Mouse (Mus musculus) neural tube, embryonic 10.5 days (tissue): ENCODE data around the gene Slc37a1.

Experiments
- DNase-seq: peaks from one replicate; pipeline ENCODE4 v3.0.0-alpha.2; 2017; ENCODE audit warnings: low spot score; ENCODE audit errors: extremely low spot score

Gene Slc37a1

DNA sequence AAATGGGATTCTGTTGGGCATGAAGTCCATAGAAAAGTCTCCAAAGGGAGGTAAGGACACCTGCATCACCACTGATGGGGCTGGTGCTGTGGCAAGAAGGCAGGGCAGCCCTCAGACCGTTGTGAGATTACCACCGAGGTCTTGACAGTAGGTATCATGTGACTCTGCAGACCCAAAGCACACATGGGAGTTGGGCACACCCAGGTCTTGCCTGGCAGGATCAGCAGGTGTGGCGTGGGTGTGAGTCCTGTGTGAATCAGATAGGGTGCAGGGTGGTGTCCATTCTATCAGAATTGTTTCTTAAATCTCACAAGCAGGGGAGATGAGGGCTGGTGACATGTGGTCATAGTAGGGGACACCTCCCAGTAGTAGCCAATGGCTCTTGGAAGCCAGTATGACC is 30.4 kb downstream of the Slc37a1 start:
- DNase-seq, result no peak

- no peak for DNase-seq
Observed at GRCm38 (mm10) chr17:31317521-31318272, 31.1 kb downstream of the Slc37a1 start.

- DNase-seq, result no peak
Observed at GRCm38 (mm10) chr17:31318906-31319767, 32.5 kb downstream of the Slc37a1 start.

GRCm38 (mm10) chr17:31321425-31321824 is 34.8 kb downstream of the Slc37a1 start:
- DNase-seq, result no peak

DNA sequence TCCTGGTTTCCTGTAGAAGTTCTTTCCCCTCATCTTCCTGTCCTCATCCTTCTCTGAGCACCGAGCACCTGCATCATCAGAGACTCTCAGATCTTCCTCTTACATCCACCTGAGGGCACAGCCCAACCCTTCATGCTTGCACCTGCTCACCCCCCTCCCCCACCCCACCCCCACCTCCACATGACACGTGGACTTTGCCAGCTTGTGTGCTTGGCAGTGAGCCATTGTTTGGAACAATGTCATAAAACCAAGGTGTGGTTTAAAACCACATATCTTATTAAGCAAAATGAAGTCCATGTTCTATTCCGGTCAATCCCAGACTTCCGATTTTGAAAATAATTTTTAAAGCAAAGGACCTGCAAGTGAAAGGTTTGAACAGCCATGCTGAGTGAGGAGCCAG is 35.9 kb downstream of the Slc37a1 start:
- DNase-seq, result no peak

DNA sequence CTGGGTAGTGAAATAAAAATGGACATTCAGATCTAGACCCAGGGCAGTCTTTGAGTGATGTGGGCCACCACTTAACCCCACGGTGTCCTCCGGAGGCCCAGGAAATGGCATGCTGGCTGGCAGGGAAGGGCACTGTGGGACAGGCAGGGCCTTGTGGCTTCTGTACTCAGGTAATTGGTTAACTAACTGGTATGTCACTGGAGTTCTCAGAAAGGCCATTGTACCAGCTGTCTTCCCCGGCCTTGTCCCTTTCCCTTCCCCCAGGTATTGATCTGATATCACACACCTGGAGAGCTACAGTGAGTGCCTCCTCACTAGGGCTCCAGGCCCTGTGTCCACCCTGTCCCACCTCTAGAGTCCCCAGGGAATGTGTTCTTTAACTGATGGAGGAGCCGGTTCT is 36.8 kb downstream of the Slc37a1 start:
- DNase-seq, result no peak

GRCm38 (mm10) chr17:31324227-31324626 is 37.6 kb downstream of the Slc37a1 start:
- DNase-seq, result no peak

GRCm38 (mm10) chr17:31325451-31326219 is 39.0 kb downstream of the Slc37a1 start:
- peak; percentile 51 for DNase-seq

GRCm38 (mm10) chr17:31326220-31326852 is 39.7 kb downstream of the Slc37a1 start:
- DNase-seq, result no peak

- DNase-seq, result no peak
Observed at GRCm38 (mm10) chr17:31328466-31328865, 41.9 kb downstream of the Slc37a1 start.

GRCm38 (mm10) chr17:31330622-31331021 is 44.0 kb downstream of the Slc37a1 start:
- peak; percentile 60 for DNase-seq

DNA sequence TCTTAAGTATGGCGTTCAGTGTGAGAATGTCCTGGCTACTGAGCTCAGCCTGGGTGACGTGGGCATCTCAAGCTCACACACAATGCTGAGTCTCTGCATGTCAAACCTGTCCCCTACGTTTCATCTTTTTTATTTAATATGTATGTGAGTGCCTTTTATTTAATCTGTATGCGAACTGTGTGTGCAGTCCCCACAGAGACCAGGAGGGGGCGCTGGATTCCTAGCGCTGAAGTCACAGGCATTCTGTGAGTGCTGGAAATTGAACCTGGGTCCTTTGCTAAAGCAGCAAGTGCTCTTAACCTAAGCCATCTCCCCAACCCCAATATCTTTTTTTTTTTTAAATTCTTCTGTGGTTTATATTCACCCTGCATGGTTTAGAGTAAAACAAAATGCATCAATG is 44.7 kb downstream of the Slc37a1 start:
- DNase-seq, result no peak

DNA sequence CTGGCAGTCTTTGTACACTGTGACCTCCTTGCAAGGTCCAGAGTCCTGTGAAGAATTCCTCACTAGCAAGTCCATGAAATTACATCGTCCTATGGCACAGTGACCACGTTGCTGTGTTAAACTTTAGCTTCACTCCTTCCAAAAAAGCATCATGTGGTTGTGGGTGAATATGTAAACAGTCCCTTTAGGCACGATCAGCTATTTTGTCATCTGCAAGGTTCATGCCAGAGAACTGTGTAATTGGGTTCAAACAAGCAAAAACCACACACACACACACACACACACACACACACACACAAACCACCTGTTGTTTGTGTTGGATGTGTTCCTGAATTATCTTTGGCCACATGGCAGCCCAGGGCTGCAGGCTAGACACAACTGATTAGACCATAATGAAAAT is 45.3 kb downstream of the Slc37a1 start:
- no peak for DNase-seq

GRCm38 (mm10) chr17:31332333-31332732 is 45.7 kb downstream of the Slc37a1 start:
- DNase-seq, result no peak

DNA sequence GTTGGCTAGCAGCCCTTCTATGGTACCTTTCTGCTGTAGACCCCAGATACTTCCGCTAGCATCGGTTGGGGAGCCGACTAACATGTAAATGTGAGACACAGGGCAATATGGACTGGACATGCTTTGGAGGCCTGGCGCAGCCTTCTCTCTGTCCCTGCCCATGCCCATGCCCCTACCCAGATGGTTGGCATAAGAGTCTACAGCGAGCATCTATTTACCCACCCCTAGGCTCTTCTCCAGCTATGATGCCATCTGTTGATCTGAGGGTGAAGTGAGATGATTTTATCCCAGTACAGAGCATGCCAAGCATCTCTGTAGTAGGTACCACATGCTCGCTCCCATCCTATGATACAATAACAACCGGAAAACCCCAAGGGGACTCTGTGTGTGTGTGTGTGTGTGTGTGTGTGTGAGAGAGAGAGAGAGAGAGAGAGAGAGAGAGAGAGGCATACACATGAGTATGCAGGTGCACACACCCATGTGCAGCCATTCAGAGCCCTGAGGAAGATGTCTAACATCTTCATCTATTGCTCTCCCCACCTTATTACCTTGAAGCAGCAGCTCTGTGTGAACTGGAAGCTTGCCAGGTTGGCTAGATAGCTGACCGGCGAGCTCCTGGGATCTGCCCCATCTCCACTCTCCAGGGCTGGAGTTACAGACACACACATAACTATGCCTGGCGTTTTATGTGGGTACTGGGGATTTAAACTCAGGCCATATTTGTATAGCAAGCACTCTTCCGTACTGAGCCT is 48.1 kb downstream of the Slc37a1 start:
- no peak for DNase-seq

GRCm38 (mm10) chr17:31335344-31336080 is 48.9 kb downstream of the Slc37a1 start:
- DNase-seq, result no peak

DNA sequence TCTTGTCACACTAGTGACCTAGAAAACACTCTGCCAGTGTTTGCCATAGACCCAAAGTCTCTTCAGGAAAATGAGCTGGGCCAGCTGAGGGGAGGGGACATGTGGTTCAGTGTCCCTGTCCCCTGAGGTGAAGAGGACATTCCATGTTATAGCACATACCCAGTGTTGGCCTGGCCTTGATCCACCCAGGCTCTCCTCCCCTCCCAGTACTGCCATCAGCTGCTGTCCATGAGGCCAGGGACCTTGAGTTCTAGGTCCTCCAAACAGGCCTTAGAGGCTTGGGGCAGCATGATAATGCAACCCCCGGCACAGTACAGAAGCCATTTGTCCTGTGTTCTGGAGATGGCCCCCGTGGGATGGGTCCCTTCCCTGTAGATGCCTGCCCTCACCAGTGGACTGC is 53.2 kb downstream of the Slc37a1 start:
- DNase-seq, result no peak

- DNase-seq, result no peak
Observed at GRCm38 (mm10) chr17:31342191-31342590, 55.6 kb downstream of the Slc37a1 start.

DNA sequence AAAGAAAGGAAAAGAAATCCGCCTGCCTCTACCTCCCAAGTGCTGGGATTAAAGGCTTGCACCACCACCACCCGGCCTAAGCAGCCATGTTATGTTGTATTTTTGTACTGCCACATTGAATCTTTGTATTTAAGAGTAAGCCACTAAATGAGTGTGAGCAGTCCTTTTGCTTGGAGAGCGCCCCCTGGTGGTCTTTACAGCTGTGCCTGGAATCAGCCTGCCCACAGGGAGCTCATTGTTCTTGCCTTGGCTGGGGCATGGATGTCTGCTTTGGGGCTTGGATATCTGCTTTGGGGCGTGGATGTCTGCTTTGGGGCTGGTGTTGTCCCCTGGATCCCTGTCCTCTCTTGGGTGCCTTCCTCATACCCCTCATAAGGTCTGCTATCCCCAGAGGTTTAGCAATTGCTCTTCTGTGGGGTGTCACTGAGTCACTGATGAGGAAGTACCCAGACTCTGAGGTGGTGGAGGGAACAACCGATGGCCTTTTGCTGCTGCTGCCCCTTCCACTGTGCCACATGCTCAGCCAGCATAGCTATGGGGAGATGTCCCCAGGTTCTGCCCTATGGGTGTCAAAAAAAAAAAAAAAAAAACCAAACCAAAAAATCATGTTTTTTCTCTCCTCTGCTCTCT is 57.7 kb downstream of the Slc37a1 start:
- peak; percentile 81 for DNase-seq
